8 mouse cellular contexts compared by ENCODE assay signal in genomic region chr9:56223429-56224051, GRCm38 (mm10). TPM values are rescaled to one million over a fixed set of nuclear protein-coding genes. Genes with fewer than 3 reads are reported as not detected.
DNase-seq lines count a peak whose midpoint lies in the region; ATAC-seq and TF ChIP-seq lines count a peak whose summit lies in the region.
"Not testable (repeated sequence)": the region's sequence is repeated elsewhere in the genome, so short reads cannot be mapped to it uniquely, and the experiment has no call there.

No protein-coding gene starts in this region.

- DNase-seq in cerebellum, adult 11 months: peak; percentile 65
- DNase-seq in heart, postnatal 0 days (ENCODE audit: low spot score): not testable (repeated sequence)
- peak; percentile 81 to 88 for DNase-seq in left cerebral cortex, postnatal 36 days (ENCODE audit: low spot score in 2 of 2)
- peak; percentile 81 to 92 for DNase-seq in right cerebral cortex, adult 2 months (ENCODE audit: low spot score in 2 of 2)
- DNase-seq in urinary bladder, adult 2 months (ENCODE audit: low spot score): peak; percentile 97

- not testable (repeated sequence) for H3K9me3 ChIP-seq in forebrain, embryonic 15.5 days; heart, postnatal 0 days (replicated peaks; ENCODE audit: control insufficient read depth, low read length); kidney, embryonic 15.5 days (replicated peaks)

- WGBS in forebrain, embryonic 15.5 days: 13% methylated on average over 45 of the region's 45 CpGs
- 46% methylated on average over 33 of the region's 45 CpGs for WGBS in heart, postnatal 0 days
- 19% methylated on average over 45 of the region's 45 CpGs for WGBS in kidney, embryonic 15.5 days

- intact Hi-C loops in left cerebral cortex, postnatal 36 days (cut with DNase I): not testable (repeated sequence)

- H3K27me3 ChIP-seq in forebrain, embryonic 15.5 days; heart, postnatal 0 days (ENCODE audit: control insufficient read depth, insufficient read depth, low read length); kidney, embryonic 15.5 days: not testable (repeated sequence)

- H3K9ac ChIP-seq in forebrain, embryonic 15.5 days (replicated peaks); heart, postnatal 0 days (replicated peaks; ENCODE audit: low read depth, low read length); kidney, embryonic 15.5 days: not testable (repeated sequence)

- peak overlapping the region; percentile 29 for H3K4me3 ChIP-seq in forebrain, embryonic 15.5 days
- peak overlapping the region; percentile 19; the same call in 1 of the 2 replicates for H3K4me3 ChIP-seq in heart, postnatal 0 days (ENCODE audit: low read depth, low read length)
- peak overlapping the region; percentile 17; the same call in 1 of the 2 replicates for H3K4me3 ChIP-seq in kidney, embryonic 15.5 days (replicated peaks)

- not testable (repeated sequence) for H3K36me3 ChIP-seq in forebrain, embryonic 15.5 days
- H3K36me3 ChIP-seq in heart, postnatal 0 days (replicated peaks; ENCODE audit: control insufficient read depth, insufficient read depth, low read length): peaks cover 18% of the 10 kb centered on the region
- H3K36me3 ChIP-seq in kidney, embryonic 15.5 days: peaks cover 20% of the 10 kb centered on the region

- H3K4me1 ChIP-seq in forebrain, embryonic 15.5 days; heart, postnatal 0 days (ENCODE audit: control insufficient read depth, insufficient read depth); kidney, embryonic 15.5 days: not testable (repeated sequence)

- not testable (repeated sequence) for TF ChIP-seq EP300 in heart, postnatal 0 days (IDR thresholded peaks at IDR 0.05; ENCODE audit: low read depth)

- H3K4me2 ChIP-seq in forebrain, embryonic 15.5 days (replicated peaks): peak overlapping the region; percentile 31
- H3K4me2 ChIP-seq in heart, postnatal 0 days (ENCODE audit: low read depth, low read length): peak overlapping the region; percentile 34
- H3K4me2 ChIP-seq in kidney, embryonic 15.5 days: peak overlapping the region; percentile 44

- not testable (repeated sequence) for TF ChIP-seq CTCF in heart, postnatal 0 days (IDR thresholded peaks at IDR 0.05; ENCODE audit: low read depth)

- peak; percentile 100 for ATAC-seq in forebrain, embryonic 15.5 days (replicated peaks)
- ATAC-seq in heart, postnatal 0 days (ENCODE audit: insufficient read depth, low read depth): peak; percentile 100
- ATAC-seq in kidney, embryonic 15.5 days (replicated peaks; ENCODE audit: low FRiP score): peak; percentile 100
- ATAC-seq in megakaryocyte, adult 5-6 weeks (ENCODE audit: poor library complexity, severe bottlenecking): peak; percentile 99

- not testable (repeated sequence) for H3K27ac ChIP-seq in forebrain, embryonic 15.5 days (replicated peaks); heart, postnatal 0 days (ENCODE audit: low read depth); kidney, embryonic 15.5 days

RNA-seq across cellular contexts. Expression of gene Tspan3, which starts 58.3 kb away (rescaled TPM):
- polyA plus RNA-seq in forebrain, embryonic 15.5 days (2015; fragmentation: Nextera tagmentation; extraction: Ambion mirVana): 511 and 552 TPM in 2 replicates
- 384 and 402 TPM in 2 replicates for total RNA-seq in heart, postnatal 0 days (2014; rRNA removed; ENCODE audit: low replicate concordance)
- polyA plus RNA-seq in heart, postnatal 0 days (2015; fragmentation: Nextera tagmentation; extraction: Ambion mirVana): 460 and 461 TPM in 2 replicates
- polyA plus RNA-seq in kidney, embryonic 15.5 days (2015; fragmentation: Nextera tagmentation; extraction: Ambion mirVana): 480 and 483 TPM in 2 replicates
- 100 to 1,000 TPM; 345 to 387 TPM for total RNA-seq in left cerebral cortex, postnatal 36 days (2021)
- 22.5 and 28.9 TPM in 2 replicates for total RNA-seq in megakaryocyte, adult 5-6 weeks (2015)
- 17.9 and 20.4 TPM in 2 replicates for total RNA-seq in megakaryocyte, adult 5-6 weeks (2017)
- polyA plus RNA-seq in urinary bladder, adult 2 months (2012; rRNA removed): 153 and 172 TPM in 2 replicates
